Mouse (Mus musculus): Measurements from ENCODE around the gene Wls.

Wls gene

GRCm38 (mm10) chr3:159839481-159839880 is at the start of gene Wls:
Gene Wls (plus strand): TSS chr3:159839672.
- DNase-seq (ENCODE audit: low spot score in 2 of 2): peak; percentile 9 to 28

GRCm38 (mm10) chr3:159789781-159790180 is 49.7 kb upstream of the Wls start:
- no peak for DNase-seq (ENCODE audit: low spot score in 2 of 2)

GRCm38 (mm10) chr3:159831535-159831934 is 7.9 kb upstream of the Wls start:
- no peak for DNase-seq (ENCODE audit: low spot score in 2 of 2)

DNA sequence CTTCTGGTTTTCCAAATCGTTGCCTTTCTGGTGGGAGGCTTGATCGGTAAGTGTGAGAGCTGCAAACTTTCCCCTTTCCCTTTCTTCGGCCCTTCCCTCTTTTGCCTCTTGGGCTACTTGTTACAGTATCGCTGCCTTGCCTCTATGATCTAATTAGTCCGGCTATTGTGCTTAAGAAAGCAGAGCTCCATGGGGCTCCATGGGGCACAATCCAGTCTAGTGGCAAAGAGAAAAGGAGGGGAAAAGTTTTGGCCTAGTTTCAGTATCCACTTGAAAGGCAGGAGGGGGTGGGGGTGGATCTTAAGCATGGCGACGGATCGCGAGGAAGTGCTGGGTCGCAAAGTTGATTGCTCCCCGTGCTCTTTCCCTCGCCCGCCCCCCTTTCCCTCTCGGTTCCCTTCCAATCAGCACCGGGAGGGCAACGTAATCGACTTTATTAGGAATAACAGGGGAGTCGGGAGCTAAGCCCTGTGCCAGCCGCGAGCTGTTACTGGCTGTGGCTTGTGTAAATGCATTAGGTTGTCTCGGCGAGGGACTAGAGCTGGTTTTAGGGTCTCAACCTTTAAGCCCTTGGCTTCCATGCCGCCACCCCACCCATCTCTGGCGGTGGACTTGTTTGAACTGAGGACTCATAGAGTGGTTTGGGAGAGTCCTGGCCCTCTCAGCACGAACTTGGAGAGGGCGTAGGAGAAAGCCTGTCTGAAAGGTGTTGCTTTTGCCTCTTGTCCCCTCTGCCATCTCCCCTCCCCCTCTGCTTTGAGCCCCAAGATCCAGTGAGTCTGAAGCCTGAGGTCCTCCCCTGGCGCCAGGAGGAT is 737 bp downstream of the Wls start:
- DNase-seq (ENCODE audit: low spot score in 2 of 2): peak in 1 of 2 experiments; percentile 15

- peak in 1 of 2 experiments; percentile 13 for DNase-seq (ENCODE audit: low spot score in 2 of 2)
These were observed 1.4 kb downstream of the Wls start for GRCm38 (mm10) chr3:159840817-159841390.

DNA sequence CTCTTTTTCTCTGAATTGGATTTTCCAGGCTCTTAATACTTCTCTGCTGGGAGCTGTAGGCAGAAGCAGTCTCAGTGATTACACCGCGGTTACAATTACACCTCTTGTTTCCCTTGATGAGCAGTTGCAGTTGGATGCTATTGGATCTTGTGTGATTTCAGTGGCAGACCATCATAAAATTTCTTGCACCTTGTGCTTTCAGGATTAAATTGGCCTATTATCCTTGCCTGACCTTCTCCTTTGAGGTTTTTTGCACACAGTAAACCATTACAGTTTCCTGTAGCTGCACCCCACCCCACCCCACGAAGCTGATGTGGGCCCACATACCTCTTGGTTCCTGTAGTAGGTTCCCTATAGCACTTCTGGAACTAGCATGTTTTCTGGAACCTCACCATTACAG is 2.0 kb downstream of the Wls start:
- DNase-seq (ENCODE audit: low spot score in 2 of 2): no peak

DNA sequence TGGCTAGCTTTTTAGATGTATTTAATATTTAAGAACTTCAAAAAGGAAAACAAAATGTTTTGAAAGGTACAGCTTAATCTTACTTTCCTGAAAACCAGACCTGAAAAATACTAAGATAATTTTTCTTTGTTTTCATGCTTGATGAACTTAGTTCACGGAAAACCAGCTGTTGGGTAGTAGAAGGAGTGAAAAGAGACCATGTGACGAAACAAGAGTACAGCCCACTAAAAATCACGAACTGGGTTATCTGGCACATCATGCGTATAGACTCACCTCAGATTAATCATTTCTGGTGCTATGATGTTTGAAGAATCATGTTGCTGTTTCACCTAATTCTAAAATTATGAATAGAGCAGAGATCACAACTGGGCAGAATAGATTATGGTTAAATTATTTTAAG is 3.7 kb downstream of the Wls start:
- DNase-seq (ENCODE audit: low spot score in 2 of 2): no peak

DNA sequence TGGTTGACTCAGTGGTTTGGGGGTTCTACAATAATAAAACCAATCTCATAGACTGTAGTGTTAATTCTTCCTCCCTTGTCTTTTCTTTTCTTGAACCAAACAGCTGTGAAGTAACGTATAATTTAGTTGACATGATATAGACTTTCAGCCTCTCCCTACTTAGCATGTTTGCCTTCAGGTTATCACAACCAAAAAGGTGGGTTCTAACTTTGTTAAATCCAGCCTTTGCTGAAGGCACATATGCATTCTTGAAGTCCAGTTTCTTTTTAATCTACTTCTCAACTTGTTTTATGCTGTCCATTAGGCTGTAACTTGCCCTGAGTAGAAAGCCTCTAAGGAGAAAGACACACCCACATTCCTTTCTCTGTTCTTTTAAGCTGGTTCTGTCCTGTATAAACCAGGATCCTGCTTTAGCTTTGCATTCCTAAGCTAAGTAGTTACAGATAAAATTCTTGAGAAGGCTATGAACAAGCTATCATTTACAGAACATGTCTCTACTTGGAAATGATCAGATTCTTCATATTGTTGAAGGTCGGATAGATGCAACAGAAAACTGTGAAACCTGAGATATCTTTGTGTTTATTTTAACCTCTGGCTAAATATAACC is 8.0 kb downstream of the Wls start:
- DNase-seq (ENCODE audit: low spot score in 2 of 2): no peak

DNA sequence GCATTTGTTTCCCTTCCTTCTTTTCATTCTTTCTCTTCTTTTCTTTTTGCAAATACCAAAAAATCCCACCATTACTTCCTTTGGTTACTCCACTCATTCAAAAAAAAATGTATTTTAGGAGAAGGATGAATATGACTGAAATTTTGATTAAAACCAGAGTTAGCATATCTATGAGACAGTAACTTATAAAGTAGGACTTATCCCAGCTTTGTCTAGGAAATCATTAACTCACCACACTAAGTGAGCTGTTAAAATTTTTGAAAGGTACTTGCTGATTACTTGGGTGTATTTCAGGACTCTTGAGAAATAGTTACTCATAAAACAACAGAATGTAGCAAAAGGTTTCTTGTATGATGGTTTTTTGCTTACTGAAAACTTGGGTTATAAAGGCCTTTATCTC is 8.7 kb downstream of the Wls start:
- no peak for DNase-seq (ENCODE audit: low spot score in 2 of 2)

DNA sequence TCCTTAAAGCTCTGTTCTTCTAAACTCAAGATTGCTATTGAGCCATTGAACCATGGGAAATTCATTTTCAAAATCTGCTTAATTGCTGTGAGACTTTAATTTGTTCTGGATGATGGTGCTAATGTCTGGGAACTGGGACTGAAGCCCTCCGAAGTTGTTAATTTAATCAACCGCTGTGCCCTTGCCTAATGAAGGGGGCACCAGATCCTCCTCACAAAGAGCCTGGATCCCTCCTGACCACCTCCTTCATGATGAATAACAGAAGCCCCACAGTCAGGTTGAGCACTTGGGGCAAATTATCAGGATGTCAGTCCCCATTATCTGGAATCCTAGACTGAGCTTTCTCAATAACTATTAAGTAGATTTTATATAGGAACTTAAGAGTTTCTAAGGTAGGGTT is 12.0 kb downstream of the Wls start:
- no peak for DNase-seq (ENCODE audit: low spot score in 2 of 2)

- DNase-seq (ENCODE audit: low spot score in 2 of 2): no peak
These were observed 12.5 kb downstream of the Wls start for GRCm38 (mm10) chr3:159851980-159852379.

- no peak for DNase-seq (ENCODE audit: low spot score in 2 of 2)
These were observed 17.6 kb downstream of the Wls start for GRCm38 (mm10) chr3:159857112-159857511.

GRCm38 (mm10) chr3:159865691-159866090 is 26.2 kb downstream of the Wls start:
- no peak for DNase-seq (ENCODE audit: low spot score in 2 of 2)

DNA sequence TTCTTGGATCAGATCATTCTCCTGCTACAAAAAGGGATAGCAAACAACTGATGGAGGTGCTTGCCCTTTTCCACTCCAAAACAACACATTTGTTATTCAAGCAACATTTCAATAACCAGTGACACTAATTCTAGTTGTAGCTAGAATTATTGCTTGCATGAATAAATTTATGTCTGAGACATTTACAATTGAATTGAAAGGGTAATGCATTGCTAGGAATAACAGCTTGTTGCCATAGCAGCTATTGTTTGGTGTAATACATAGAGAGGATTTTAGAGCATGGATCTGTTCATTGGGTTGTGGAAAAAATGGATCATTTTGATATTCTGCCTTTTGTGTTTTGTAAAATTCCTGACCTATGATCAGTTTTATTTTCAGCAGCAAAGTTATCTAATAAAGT is 39.5 kb downstream of the Wls start:
- no peak for DNase-seq (ENCODE audit: low spot score in 2 of 2)

DNA sequence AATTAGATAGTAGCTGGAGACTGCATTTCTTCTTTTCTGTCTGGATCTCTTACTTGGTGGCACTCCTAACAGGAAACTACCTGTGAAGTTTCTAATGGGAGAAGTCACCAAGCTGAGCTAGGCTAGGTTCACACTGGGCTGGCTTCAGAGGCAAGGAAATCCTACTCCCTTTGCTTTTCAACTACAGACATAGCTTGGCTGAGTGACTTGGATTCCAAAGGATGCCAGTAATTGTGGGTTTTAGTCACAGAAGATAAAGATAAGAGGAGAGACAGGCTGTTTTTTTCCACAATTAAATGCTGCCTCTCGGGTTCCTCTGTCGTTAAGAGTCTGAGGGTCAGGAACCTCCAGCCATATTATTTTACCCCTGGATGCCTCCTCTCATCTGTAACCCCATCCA is 43.9 kb downstream of the Wls start:
- no peak for DNase-seq (ENCODE audit: low spot score in 2 of 2)

DNA sequence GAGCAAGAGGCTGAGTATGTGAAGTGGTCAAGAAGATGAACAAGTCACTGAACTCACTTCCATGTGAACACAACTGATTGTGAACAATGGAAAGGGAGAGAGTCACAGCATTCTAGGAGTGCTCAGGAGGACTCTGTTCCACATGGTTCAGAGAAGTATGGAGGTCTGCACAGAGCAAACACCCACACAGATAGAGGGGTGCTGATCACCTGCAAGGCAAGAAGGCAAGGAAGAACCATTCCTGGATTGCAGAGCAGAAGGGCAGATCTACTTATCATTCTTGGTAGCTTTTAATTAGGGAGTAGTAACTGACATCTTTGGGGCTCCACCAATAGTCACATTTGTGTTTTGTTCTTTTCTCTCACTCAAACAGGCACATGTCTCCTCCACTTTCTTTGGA is 45.3 kb downstream of the Wls start:
- no peak for DNase-seq (ENCODE audit: low spot score in 2 of 2)

DNA sequence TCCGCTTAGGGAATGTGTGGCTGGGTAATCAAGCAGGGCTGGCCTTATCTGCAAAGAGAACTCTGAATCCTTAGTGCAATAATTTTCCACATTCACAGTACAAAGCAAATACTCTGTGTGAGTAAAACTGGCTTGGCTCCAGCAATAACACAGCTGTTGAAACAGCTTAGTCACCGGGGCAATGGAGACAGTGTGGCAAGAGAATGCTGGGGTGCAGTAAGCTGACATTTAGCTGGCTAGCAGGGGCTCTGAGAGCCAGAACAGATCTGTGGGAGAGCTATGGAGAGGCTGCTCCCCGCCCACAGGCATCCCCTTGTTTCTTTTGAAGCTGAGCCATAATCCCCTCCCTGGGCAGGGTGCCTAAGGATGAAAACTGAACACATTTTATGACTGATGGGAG is 45.8 kb downstream of the Wls start:
- peak in 1 of 2 experiments; percentile 10 for DNase-seq (ENCODE audit: low spot score in 2 of 2)

DNA sequence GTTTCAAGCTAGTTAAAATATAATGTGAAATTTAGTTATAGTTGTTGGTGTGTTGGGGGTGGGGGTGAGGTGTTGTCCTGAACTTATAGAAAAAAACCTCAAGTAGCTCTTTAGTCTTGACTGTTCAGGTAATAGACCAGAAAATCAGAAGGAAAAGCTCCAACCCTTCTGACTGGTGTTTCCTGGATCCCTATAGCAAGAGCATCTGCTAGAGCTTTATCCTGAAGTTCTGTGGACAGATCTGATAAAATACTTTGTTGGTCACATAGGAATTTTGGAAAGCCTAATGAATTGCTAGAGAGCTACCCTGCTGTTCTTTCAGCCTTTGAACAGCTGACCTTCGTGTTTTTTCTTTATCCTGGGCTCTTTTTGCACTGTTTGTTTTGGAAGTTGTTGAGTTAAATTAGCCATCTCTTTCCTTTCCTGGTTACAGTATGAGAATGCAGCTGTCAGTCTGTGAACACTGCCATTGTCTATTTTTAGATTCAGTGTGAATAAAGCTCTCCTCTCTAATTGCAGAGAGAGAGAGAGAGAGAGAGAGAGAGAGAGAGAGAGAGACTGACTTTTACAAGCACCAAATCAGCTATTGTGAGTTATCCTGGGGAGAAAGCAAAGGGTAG is 46.4 kb downstream of the Wls start:
- DNase-seq (ENCODE audit: low spot score in 2 of 2): no peak

DNA sequence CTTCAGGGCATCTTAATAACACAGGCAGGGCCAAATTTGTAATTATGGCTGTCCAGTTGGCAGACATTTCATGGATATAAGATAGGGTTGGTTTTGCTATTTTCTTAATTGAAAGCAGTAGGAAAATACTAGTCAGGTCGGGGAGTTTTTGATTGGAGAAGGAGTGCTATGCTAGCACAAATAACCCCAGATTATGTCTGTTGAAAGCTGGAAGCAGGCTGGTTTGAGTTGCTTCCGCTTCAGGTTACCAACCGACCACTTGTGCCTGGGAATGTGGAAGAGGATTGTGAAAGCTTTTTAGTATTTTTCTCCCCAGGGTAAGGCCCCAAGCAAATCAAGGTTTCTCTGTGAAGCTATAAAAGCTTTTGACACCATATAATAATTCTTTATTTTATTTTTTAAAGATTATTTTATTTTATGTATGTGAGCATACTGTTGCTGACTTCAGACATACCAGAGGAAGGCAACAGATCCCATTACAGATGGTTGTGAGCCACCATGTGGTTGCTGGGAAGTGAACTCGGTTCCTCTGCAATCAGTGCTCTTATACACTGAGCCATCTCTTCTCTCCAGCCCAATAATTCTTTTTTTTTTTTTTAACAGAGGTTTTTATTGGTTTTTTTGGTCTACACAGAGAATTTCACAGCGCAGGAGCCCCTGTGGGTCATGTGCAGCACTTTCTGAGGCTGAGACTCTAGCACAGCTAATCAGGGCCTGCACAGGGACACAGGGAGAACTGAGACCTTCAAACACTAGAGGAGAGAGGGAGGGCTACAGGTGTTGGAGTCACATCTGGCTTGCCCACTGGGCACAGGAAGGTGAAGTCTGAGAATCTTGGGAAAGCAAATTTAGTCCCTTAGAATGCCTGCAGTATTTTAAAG is 50.9 kb downstream of the Wls start:
- DNase-seq (ENCODE audit: low spot score in 2 of 2): no peak

- peak in 1 of 2 experiments; percentile 19 for DNase-seq (ENCODE audit: low spot score in 2 of 2)
These were observed 51.7 kb downstream of the Wls start for GRCm38 (mm10) chr3:159891057-159891752.

DNA sequence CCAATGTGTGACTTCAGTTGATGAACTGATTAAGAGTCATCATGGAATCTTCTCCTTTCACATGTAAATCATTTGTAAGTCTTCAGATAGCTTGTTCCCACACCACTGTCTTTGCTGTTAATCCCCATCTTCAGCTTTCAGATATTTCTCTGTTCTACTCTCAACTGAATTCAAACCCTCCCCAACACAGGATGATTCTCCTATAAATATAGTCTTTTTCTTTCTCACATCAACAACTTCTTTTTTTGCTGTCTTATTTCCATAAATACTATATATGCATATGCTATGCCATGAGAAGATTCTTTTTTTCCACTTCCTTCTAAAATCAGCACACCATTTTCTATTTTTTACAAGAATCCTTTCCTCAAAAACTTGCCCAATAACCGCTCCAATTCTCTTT is 67.9 kb downstream of the Wls start:
- DNase-seq (ENCODE audit: low spot score in 2 of 2): no peak
